Mouse (Mus musculus) testis, adult 2 months (tissue): ENCODE data around the gene Dbndd1.

Experiments used
- CTCF ChIP-seq: fragments of 200-500 bp; IDR thresholded peaks from 2 replicates; pipeline ENCODE4 v1.5.1; 2012; ENCODE audit warnings: low read depth, mild to moderate bottlenecking, inconsistent platforms, low read length, moderate library complexity; ENCODE audit not compliant: control insufficient read depth, insufficient read depth, insufficient replicate concordance
- POLR2A ChIP-seq: fragments of 200-500 bp; IDR thresholded peaks from 2 replicates; pipeline ENCODE4 v1.6.1; 2012; ENCODE audit warnings: low read depth, mild to moderate bottlenecking, inconsistent platforms, low read length, moderate library complexity; ENCODE audit not compliant: control insufficient read depth

DNA sequence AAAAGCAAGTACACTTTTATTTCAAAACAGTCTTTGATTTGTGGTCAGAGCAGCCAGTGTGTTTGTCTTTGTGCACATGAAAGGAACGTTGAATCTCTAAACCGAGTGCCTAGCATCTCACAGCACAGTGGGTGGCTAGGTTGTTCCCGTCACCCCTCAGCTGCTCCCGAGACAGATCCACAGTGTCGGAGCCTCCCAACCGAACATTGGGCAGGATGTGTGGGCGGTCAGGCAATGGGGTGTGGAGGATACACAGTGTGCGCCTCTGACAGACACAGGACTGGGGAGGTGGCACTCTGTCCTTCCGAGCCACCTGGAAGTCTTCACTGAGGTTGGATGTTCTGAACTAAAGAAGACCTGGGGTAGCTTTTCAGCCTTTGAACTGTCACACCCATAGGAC lies 9.6 kb downstream of the Dbndd1 start:
- TF ChIP-seq CTCF, result no peak
- no peak for TF ChIP-seq POLR2A
